Mouse (Mus musculus): Measurements from ENCODE around the gene Scgb1b11.
"Not testable (repeated sequence)": the region's sequence is repeated elsewhere in the genome, so short reads cannot be mapped to it uniquely, and the experiment has no call there.

Scgb1b11 gene

DNA sequence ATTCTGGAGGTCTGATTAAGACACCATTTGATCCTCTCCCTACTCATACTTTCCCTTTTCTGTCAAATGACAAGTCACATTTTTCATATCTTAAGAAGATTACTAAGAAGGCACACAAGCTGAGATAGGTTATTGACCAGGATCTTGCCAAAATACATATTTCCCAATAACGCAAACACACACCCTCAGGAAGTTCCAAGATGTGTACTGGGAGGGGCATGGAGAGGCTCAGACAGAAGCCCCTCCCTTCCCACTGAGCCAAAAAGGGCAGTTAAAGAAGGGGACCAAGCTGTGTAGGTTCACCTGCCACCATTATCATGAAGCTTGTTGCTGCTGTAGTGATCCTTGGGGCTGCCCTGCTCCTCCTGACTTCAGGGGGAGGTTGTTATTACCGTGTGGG, at the start of gene Scgb1b11:
Gene Scgb1b11, plus strand, starts transcription at position 301 of the 400 bp plus-strand sequence.
- not testable (repeated sequence) for ATAC-seq (ENCODE audit: low TSS enrichment)

DNA sequence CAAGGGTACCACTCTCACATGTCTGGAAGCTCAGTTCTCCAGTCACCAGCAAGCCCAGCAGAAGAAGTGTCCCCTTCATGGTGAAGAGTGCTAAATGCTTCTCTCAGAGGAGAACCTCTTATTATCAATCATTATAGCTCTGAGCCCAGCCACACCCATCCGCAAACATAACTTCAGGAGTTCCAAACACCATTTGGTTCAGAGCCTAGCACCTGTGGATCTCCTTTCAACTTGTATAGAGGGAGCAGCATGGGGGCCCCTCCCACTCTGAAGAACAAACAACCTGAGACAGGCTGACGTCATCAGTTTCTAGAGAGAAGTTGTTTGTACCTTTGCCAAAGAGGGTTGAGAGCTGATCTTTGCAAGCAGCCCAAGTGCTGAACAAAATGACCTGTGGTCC, 11.6 kb upstream of the Scgb1b11 start, which contains the start of gene Scgb2b11:
Gene Scgb2b11, minus strand, starts transcription at position 101 of the 400 bp plus-strand sequence.
- ATAC-seq (ENCODE audit: low TSS enrichment), result not testable (repeated sequence)

All from frontal cortex, adult (tissue).